Mouse (Mus musculus) MEL (cell line): ENCODE results near the gene Rps23.

Experiments used
- CTCF ChIP-seq, 3 experiments: IDR thresholded peaks in 2 of 3; conservative IDR thresholded peaks in 1 of 3; 2 replicates each; pipeline ENCODE4 v1.5.1; 2011 to 2012; ENCODE audit warnings: low read length in 3 of 3, low read depth in 2 of 3, mild to moderate bottlenecking in 2 of 3, improper control_type of control experiment in 1 of 3, inconsistent platforms in 1 of 3, mixed read lengths in 1 of 3, moderate library complexity in 1 of 3; ENCODE audit not compliant: control insufficient read depth in 1 of 3, insufficient read depth in 1 of 3, poor library complexity in 1 of 3, severe bottlenecking in 1 of 3
- E2F4 ChIP-seq: IDR thresholded peaks from 2 replicates; pipeline ENCODE4 v1.6.1; 2011; ENCODE audit warnings: low read depth, low read length, improper control_type of control experiment, borderline replicate concordance
- GATA1 ChIP-seq: IDR thresholded peaks from 2 replicates; pipeline ENCODE4 v1.6.1; 2011; ENCODE audit warnings: low read depth, low read length, improper control_type of control experiment
- HCFC1 ChIP-seq: IDR thresholded peaks from 2 replicates; pipeline ENCODE4 v1.6.1; 2012; ENCODE audit warnings: low read depth, mild to moderate bottlenecking, inconsistent platforms, low read length, improper control_type of control experiment, moderate library complexity
- MAFK ChIP-seq: IDR thresholded peaks from 2 replicates; pipeline ENCODE4 v1.6.1; 2011; ENCODE audit warnings: low read depth, mild to moderate bottlenecking, low read length, improper control_type of control experiment, borderline replicate concordance
- MAZ ChIP-seq: IDR thresholded peaks from 2 replicates; pipeline ENCODE4 v1.6.1; 2012; ENCODE audit warnings: low read depth, mild to moderate bottlenecking, inconsistent platforms, low read length, improper control_type of control experiment
- POLR2A ChIP-seq, 2 experiments: IDR thresholded peaks; 2 replicates each; pipeline ENCODE4 v1.6.1; 2011 to 2012; ENCODE audit warnings: low read length in 2 of 2, mild to moderate bottlenecking in 2 of 2, control low read depth in 1 of 2, improper control_type of control experiment in 1 of 2, low read depth in 1 of 2, moderate library complexity in 1 of 2; ENCODE audit not compliant: control insufficient read depth in 1 of 2, insufficient read depth in 1 of 2, poor library complexity in 1 of 2
- TAL1 ChIP-seq: IDR thresholded peaks from 2 replicates; pipeline ENCODE4 v1.6.1; 2012; ENCODE audit warnings: mild to moderate bottlenecking, inconsistent platforms, low read length, moderate library complexity, mixed read lengths
- UBTF ChIP-seq: IDR thresholded peaks from 2 replicates; pipeline ENCODE4 v1.6.1; 2012; ENCODE audit warnings: low read depth, mild to moderate bottlenecking, inconsistent platforms, low read length, improper control_type of control experiment, moderate library complexity, borderline replicate concordance; ENCODE audit not compliant: insufficient read depth
- ZC3H11A ChIP-seq: IDR thresholded peaks from 2 replicates; pipeline ENCODE4 v1.6.1; 2012; ENCODE audit warnings: low read depth, mild to moderate bottlenecking, inconsistent platforms, low read length, improper control_type of control experiment

- TF ChIP-seq CTCF (IDR thresholded peaks at IDR 0.05 in 2 of 3, conservative IDR thresholded peaks at IDR 0.05 in 1 of 3; ENCODE audit: control insufficient read depth in 1 of 3, insufficient read depth in 1 of 3, low read depth in 2 of 3, low read length in 3 of 3, poor library complexity in 1 of 3, severe bottlenecking in 1 of 3), result peak; percentile 68 to 95 (median 73)
- no peak for TF ChIP-seq MAZ
- no peak for TF ChIP-seq E2F4
- no peak for TF ChIP-seq GATA1
- no peak for TF ChIP-seq POLR2A (IDR thresholded peaks at IDR 0.05; ENCODE audit: control insufficient read depth in 1 of 2, insufficient read depth in 1 of 2, low read depth in 1 of 2, low read length in 2 of 2, poor library complexity in 1 of 2)
- no peak for TF ChIP-seq MAFK
- no peak for TF ChIP-seq UBTF
- TF ChIP-seq HCFC1, result no peak
- TF ChIP-seq TAL1, result no peak
- peak; percentile 97 for TF ChIP-seq ZC3H11A
Measured at GRCm38 (mm10) chr13:90929847-90930246, 7.1 kb downstream of the Rps23 start.
